Mouse (Mus musculus) regulatory T cell (primary cell): ENCODE measurements at regions not wholly inside any gene's neighbourhood (a gene's known extent, or its start where the extent isn't known, plus 50 kb on each side); places are given as distances from the start of the nearest gene placed in this dataset.

Experiments used
- in situ Hi-C: fragments of 300-600 bp; cut with MboI, MseI; formaldehyde crosslinking; loops from one replicate; pipeline ENCODE4 v1.15.1; 2025; ENCODE audit warnings: high pct_unique_total_duplicates

DNA sequence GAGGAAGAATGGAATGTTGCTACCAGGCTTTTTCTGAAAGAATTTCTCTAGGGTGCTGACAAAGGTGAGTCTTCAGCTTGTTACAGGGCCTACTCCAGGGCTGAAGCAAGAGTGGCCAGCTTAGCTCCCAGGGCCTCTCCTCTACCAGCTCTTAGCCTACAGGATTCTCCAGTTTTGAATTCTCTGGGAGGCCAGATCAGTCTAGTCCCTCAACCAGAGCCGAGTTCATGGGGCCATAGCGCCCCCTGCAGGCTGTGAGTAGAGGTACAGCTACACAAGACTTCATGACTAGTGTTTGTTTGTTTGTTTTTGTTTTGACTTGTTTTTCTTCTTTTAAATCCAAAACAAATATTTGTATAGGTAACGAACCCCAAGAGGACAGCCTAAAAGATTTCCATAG lies 211.8 kb upstream of the Eef2kmt start:
- in situ Hi-C loops, result loop anchor here (25.0 kb wide), 1 partner anchor 1730 kb away; the partner anchor contains the start of gene Zfp263

DNA sequence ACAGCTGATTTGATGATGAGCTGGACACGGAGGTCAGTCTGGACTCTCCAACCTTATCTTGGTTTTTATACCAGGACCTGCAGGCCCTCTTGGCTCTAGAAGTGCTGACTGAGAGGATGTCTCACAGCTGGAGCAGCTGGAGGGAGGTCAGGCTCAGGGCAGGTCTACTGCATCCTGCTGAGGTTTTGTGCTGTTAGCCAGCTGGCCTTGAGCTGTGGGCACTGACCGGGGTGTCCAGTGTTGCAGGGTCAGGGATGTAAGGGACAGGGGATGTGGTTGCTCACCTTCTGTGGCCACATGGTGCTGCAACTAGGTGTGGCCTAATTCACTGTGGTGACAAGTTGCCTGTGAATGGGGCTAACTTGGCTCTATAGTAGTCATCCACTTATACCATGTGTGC lies 211.0 kb upstream of the Eef2kmt start:
- in situ Hi-C loops, result loop anchor here (25.0 kb wide), 1 partner anchor 1729 kb away; the partner anchor contains the start of gene Zfp263

DNA sequence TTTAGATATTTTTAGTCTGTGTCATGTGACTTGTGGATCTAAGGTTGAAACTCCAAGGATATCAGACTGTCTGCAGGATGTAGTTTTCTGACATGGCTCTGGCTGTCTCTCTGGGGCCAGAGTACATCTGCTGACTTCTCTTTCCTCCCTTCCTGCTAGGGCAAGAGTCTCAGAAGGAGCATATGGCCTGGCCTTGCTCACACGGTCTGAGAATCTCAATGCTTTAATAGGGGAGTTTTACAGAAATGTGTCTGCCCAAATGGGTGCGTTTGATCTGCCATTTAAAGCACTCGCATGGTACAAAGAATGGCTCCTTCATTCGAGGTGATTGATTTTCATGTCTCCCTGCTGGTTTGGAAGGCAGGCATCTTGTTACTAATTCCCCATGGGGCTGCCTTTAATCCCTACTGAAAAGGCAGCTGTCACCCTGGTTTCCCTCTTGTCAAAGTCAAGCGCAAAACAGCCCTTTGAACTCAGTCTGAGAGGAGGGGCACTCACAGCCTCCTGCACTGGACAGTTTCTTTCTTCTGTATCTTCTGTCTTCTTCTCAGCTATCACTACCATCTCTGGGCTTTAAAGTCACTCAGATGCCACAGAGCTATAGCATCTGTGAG lies 199.7 kb upstream of the Eef2kmt start:
- in situ Hi-C loops, result loop anchor here (25.0 kb wide), 1 partner anchor 1718 kb away; the partner anchor contains the start of gene Zfp263

DNA sequence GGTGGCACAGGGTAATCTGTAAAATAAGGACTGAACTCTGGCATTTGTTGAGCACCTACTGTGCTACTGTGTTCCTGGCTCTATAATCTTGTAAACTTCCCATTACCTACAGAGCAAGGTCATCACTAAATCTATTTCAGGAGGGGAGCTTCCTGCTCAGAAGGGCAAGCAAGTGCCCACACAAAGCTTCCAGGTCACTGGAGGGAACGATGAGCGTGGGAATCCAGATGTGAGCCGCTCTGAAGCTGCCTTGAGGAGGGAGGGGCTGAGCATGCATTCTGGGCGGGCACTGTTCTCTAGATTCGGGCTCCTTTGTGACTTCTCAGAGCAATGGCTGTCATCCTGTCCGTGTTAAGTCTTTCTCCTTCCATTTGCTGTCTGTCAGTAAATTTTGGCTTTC lies 198.5 kb upstream of the Eef2kmt start:
- in situ Hi-C loops, result loop anchor here (25.0 kb wide), 1 partner anchor 1717 kb away; the partner anchor contains the start of gene Zfp263

DNA sequence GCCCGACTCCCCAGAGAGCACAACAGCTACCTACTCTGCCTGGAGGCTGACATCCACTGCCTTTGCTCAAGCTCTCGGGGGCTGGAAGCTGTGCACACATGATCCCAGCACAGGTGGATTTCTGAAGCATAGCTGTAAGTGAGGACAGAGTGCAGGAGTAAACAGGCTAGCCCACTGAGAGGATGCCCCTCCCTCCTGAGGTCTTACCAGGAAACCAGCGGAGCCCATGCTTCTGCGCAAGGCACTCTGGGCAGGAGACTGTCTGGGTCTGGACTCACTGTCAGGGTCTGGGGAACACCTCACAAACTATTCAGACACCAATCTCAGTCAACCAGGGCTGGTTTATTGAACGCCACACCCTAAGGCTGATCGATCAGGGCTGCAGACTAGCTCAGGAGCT lies 197.2 kb upstream of the Eef2kmt start:
- in situ Hi-C loops, result loop anchor here (25.0 kb wide), 1 partner anchor 1716 kb away; the partner anchor contains the start of gene Zfp263

DNA sequence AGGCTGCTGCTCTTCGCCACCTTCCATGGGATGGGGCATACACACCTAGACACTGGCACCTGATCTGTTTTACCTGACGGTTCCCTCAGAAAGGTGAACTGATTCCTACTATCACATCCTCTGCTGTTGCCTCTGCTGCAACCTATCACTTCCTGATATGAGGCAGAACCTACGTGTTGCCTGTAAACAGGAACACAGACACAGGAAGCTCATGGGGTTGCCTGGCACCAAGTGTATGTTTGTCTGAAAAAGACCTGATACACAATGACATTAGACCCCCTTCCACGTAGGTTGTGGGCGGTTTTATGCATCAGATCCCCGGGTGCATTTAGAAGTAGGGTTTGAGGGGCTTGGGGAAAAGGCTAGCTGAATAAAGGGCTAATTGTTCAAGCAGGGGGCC lies 190.0 kb upstream of the Eef2kmt start:
- in situ Hi-C loops, result no loop called here

DNA sequence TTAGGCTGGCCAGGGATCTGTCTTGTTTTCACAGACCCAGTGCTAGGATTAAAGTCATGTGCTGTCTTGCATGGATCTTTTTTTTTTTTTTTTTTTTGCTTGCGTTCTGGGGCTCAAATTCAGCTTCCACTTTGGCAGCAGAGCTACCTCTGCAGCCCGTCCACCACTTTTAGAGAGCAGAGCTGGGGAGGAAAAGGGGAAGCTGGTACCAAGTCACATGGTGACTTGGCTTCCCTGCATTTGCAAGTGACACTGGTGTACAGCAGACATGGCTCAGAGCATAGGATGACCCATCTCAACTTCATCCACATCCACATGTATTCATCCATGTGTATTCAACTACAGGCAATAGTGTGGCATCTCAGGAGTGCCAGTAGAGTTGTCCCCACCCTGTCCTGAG lies 189.0 kb upstream of the Eef2kmt start:
- in situ Hi-C loops, result no loop called here

DNA sequence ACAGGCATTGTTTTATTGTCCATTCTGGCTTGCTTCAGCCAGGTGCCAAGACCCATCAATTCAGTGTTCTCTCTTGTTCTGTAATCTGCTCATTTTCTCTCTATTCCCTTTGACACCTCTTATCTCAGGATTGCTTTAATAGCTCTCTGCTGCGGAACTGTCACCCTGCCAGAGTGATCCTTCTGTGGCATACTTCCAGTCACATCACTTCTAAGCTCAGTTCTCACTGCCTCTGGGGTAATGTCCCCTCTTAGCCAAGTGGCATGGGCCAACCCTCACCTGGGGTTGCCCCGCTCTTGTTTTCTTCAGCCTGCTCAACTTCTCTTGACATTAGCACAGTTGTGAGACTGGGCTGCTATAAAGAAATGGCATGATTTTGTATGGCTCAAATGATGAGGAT lies 183.9 kb upstream of the Eef2kmt start:
- in situ Hi-C loops, result no loop called here

DNA sequence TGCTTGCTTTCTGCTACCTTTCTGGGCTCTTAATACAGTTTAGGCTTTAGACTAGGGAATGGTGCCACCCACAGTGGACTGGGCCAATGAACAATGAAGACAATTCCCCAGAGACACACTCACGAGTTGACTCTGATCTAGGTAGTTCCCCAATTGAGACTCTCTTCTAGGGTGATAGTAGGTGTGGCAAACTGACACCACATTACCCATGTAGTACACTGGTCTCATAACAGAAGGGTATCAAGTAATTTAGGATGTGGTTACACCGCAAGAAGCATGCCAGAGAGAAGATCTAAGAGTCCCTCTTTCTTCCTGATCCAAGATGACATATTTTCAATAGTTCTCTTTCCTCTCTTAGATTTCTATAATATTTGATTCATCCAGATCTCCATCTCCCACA lies 182.6 kb upstream of the Eef2kmt start:
- in situ Hi-C loops, result no loop called here

DNA sequence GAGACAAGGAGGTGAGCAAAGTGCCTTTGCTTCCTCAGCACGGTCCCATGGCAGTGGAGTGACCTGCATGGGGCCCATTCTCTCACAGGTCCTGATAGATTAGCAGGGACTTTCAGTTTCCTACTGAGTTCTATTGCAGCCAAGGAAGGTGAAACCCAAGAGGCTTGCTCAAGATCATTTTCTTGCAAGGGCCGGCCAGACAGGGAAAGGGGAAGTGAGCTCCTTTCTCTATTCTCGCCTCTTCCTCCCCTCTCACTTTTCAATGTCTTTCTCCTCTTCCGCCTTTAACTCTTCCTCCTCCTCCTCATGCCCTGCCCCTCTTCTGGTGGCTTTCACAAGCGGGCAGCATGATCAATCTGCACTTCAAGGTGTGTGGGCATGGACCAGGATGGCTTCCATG lies 175.9 kb upstream of the Eef2kmt start:
- in situ Hi-C loops, result no loop called here

DNA sequence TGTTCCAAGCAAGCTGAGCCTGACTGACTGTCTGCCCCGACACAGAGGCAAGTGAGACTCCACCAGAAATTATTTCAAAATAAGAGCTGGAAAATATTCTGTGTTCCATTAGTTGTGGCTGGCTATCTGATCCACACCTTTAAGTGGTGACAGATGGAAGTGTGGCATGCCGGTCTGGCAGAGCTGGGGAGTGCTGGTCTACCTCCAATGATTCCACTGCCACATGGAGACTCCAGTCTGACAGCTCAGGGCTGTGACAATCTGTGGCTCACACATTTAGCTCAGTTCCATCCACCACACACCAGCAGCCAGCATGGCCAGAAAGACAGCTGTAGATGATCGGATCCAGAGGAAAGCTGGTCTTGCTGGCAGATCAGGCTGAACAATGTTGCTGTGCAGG lies 175.3 kb upstream of the Eef2kmt start:
- in situ Hi-C loops, result no loop called here

DNA sequence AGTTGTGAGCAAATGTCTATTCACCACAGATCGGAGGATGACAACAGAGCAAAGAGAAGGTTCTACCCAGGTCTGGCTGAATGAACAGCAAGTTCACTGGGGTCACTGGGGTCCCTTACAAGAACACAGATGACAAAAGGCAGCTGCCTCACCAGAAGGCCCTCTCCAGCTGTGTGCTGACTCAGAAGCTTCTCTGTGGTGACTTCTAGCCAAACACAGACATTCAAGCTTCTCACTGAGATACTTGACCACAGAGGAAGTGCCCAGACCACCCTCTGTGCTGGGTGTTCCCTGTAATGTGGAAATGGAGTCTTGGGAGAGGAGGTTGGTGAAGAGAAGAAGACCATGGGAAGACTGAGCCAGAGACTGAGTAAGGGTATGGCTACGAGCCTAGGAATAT lies 173.7 kb upstream of the Eef2kmt start:
- in situ Hi-C loops, result no loop called here

DNA sequence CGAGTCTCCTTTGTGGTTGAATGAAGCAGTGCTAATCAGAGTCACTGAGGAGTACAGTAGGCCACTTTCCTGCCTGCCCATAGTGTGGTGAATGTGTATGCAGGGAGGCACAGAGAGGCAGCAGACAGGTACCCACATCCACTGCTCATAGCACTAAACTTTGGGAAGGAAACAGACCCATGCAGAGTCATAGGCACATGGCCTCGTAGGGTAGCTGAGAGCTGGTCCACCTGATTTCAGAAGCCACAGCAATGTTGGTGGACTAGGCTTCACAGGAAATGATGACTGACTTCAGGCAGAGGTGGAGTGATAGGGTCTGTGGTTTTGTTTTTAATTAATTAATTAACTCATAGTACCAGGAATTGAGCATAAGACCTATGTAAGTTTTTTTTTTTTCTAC lies 170.1 kb upstream of the Eef2kmt start:
- in situ Hi-C loops, result no loop called here

DNA sequence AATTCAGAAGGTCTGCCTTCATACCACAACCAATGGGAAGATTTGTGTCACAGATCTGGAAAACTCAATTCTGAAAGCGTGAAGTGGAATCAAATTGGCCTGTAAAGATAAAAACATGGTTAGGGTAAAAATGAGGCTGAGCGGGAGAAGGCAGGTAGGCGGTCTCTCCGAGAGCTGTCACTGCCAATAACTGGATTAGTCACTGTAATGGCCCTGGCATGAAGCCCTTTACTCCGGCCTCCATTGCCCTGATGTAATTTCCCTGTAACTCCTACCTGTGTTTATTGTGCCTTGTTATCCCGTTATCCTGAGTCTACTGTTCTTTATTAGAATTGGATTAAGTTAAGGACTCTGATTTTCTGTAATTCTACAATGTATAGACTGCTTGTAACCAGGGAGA lies 166.3 kb upstream of the Eef2kmt start:
- in situ Hi-C loops, result no loop called here

DNA sequence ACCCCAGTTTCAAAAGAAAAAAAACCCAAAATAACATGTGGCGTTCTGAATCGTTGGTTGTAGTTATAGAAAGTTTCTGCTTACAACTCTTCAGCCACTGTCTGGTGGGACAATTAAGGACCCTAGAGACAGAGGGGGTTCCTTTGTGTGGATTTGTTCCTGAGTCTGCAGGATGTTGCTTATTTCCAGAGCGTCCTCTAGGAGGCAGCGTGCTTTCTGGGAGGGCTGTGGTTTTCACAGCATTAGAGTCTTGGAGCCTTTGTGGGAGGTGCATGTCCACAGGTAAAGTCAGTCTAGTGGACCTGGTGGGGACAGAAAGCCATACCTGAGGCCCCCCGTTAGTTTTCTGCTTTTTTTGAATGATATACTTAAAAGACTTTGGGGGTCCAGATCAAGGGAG lies 165.8 kb upstream of the Eef2kmt start:
- in situ Hi-C loops, result no loop called here

DNA sequence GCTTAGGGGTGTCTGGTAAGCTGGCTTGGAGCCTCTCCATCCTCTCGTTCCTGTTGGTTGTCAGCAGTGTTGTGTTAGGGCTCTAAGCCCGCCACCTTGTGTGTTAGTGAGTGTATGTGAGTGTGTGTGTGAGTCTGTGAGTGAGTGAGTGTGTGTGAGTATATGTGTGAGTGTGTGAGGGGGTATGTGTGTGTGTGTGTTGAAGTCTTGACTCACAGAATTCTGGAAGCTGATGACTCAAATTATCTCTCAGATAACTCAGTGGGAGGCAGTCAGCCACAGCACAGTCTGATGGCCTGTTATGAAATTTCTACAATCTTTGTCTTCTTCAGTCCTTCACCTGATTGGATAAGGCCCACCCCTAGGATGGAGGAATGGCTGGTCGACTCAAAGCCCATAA lies 163.7 kb upstream of the Eef2kmt start:
- in situ Hi-C loops, result loop anchor here (10.0 kb wide), 1 partner anchor 645 kb away; no protein-coding TSS in a partner anchor

DNA sequence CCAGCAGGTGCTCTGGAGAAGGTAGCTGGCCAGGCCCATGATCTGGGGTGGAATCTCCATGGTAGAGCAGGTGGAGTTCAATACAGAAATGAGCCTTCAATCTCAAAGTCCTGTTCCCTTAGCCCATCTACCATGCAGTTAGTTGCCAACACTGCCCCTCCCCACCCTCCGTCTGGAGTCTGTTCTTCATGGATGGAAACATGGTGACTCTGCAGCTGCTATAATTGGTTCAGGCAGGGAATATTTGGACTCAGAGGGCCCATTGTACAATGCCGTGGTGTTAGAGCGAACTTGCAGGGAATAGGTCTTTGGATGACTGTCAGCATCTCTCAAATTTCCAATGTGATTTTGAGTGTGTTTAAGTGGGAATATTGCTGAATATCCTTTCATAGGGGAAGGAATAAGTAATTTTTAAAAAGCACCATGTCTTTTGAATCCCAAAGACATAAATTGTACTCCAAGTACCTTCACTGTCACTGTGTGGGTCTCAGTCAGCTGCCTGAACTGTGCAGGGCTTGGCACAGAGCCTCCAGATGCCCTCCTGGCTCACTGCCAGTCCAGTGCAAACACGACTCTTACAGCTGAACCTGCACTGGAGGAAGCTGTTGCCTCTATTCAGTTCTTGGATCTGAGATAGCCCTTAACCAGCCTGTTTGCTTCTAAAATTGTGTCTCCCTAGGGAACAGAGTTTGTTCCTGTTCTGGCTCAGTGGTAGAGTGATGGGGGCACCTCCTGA lies 162.8 kb upstream of the Eef2kmt start:
- in situ Hi-C loops, result loop anchor here (10.0 kb wide), 1 partner anchor 644 kb away; no protein-coding TSS in a partner anchor

DNA sequence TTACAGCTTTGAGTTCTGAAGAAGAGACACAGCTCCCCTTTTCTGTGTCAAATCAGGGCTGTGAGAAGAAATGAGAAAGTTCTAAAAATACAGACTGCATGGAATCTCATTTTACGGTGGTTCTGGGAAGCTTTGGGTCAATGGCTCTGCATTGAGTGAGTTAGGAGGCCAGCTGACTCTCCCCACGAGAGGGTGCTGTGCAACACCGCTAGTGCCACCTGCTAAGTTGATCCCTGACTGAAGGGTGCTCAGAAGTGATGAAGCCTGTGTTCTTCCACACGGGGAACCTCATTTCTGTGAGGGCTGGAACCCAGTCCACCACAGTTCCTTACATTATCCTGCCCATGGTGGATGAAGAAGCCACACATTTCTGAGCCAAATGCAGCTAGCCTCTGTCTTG lies 159.5 kb upstream of the Eef2kmt start:
- in situ Hi-C loops, result loop anchor here (10.0 kb wide), 1 partner anchor 641 kb away; no protein-coding TSS in a partner anchor

DNA sequence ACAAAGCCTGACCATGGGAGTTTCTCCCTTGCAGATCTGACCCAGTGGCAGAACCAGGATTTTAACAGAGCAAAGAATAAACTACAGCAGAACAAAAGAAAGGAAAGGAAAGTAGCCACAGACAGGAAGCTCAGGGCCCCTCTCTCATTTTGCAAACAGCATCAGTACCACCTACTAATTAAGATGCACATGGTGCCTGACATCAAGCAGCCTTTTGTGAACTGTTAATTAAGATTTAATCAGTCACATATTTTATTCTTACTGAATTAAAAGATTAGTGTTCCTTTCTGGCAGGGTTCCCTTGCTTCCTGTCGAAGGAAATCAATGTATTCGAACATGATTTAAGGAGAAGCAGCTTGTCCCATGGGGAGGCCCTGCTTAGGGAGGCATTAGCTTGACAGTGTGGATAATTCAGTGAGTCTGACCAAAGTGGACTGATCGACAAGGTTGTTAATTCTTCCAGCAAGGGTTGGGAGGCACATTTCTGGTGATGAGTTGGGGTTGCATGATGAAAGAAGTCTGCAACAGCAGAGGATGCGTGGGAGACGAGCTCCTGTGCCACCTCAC lies 156.1 kb upstream of the Eef2kmt start:
- in situ Hi-C loops, result loop anchor here (5.0 to 10.0 kb wide), 2 partner anchors 40 to 637 kb away; no protein-coding TSS in a partner anchor

DNA sequence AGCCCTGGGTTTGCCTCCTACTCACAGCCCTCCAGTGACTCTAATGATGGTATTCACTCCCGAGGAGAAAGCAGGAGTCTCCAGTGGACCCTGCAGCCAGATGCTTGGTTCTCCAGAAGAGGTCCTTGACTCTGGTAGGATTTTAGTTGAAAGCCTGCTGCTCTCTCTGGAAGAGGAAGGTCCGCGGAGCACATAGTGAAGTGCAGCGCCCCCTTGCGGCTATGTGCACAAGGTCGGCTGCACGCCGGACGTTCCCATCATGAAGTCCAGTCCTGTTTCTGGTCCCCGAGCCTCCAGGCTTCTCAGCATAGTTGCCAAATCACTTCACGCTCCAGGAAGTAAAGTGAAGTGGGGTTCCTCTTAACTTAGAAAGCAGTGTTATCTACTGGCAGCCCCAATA lies 150.9 kb upstream of the Eef2kmt start:
- in situ Hi-C loops, result loop anchor here (5.0 kb wide), 1 partner anchor 99 kb away; no protein-coding TSS in a partner anchor

DNA sequence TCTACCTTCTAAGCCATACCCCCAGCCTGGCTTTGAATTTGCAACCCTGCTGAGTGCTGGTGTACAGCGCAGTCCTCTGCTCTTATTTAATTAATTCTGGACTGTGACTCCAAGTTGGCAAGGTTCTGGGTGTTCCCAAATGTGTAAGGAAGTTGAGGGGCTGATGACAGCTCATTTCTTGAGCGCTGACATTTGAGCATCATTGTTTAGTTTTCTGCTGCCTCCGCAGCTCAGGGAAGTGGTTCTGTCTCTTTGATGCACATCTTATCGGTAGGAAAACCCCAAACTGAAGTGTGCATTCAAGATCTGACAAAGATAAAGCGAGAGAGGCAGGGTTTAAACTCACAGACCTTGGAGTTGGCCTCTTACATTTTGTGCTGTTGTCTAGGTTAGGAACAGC lies 137.6 kb upstream of the Eef2kmt start:
- in situ Hi-C loops, result no loop called here

DNA sequence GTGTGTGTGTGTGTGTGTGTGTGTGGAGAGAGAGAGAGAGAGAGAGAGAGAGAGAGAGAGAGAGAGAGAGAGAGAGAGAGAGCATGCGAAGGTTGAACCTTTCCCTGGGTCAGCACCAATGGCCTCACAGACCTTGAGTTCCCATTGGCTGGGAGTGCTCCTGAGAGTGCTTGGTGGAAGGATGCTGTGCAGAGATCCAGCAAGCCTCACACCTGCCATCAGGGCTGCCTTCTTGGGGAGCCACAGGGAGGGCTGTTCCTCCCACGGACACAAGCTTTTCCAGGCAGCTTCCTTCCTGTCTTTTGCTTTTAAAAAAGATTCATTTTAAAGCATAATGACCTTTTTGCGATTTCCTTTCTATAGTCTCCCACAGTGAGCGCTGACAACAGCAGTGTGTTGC lies 127.1 kb upstream of the Eef2kmt start:
- in situ Hi-C loops, result no loop called here
